8 mouse cellular contexts compared by ENCODE assay signal in the genomic region with DNA sequence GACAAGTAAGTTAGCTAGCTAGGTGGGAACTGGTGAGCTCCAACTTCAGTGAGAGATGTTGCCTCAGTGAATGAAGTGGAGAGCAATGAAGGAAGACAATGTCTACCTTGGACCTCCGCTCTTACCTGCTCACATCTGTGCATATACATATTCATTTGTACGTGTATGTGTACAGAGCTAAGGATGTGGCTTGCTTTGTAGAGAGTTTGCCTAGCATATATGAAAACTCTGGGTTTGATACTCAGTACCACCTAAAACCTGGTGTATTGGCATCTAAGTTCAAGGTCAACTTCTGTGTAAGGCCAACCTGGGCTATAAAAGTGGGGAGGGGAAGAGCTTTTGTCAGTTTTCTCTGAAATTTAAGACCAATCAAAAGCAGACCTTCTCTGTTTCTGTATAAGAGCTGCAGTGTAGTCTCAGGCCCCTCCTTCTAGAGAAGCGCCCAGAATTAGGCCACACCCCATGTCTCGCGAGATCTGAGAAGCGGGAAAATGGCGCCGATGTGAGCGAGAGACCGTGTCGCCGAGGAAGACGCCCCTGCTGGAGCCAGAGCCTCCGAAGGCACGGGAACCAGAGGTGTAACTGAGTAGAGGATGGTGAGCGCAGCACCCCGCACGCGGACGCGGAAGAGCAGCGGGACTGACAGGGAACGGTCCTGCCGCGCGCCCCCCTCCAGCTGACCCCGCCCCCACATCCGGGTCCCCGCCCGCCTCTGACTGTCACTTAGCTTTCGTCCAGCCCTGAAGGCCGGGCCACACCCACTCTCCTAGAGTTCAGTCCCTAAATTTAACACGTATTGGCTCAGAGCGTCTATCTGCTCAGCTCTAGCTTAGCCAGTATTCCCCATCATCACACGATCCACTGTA. TPM values are rescaled to one million over a fixed set of nuclear protein-coding genes. Genes with fewer than 3 reads are reported as not detected.
A peak's percentile ranks its signal among the peaks of the same experiment; 100 is the strongest.
DNase-seq lines count a peak whose midpoint lies in the region; ATAC-seq lines count a peak whose summit lies in the region.

A gene (plus strand): TSS at position 470 of the 866 bp plus-strand sequence.

- peak; percentile 95 for ATAC-seq in hindbrain, embryonic 11.5 days (ENCODE audit: low FRiP score)

- H3K4me3 ChIP-seq in hindbrain, embryonic 11.5 days (ENCODE audit: low read depth, low read length) = peak within 1 kb of the TSS; percentile 60

- H3K4me1 ChIP-seq in hindbrain, embryonic 11.5 days (replicated peaks; ENCODE audit: control insufficient read depth, insufficient read depth, low read length) = 0 out of 2 replicates have a peak, but pooled peaks cover 5% of the 10 kb centered on the region

- H3K9me3 ChIP-seq in hindbrain, embryonic 11.5 days (ENCODE audit: control insufficient read depth, low read length) = no peaks in the 10 kb centered on the region

- no peaks in the 10 kb centered on the region for H3K27me3 ChIP-seq in hindbrain, embryonic 11.5 days (ENCODE audit: control insufficient read depth, insufficient read depth, low read length)

- no peaks in the 10 kb centered on the region for H3K36me3 ChIP-seq in hindbrain, embryonic 11.5 days (ENCODE audit: control insufficient read depth, insufficient read depth, low read length)

- WGBS in hindbrain, embryonic 11.5 days = 4% methylated on average over 35 of the region's 35 CpGs

- peak within 1 kb of the TSS; percentile 62 for H3K4me2 ChIP-seq in hindbrain, embryonic 11.5 days (replicated peaks; ENCODE audit: low read depth, low read length)

- H3K9ac ChIP-seq in hindbrain, embryonic 11.5 days (ENCODE audit: low read depth, low read length) = peak within 1 kb of the TSS; percentile 82

- peak; percentile 97 for DNase-seq in MN1 (ENCODE audit: low spot score)
- DNase-seq in cerebellum, adult 9-10 months = peak; percentile 93
- DNase-seq in frontal cortex, adult 2 months (ENCODE audit: extremely low spot score in 1 of 2, low spot score in 1 of 2) = peak; percentile 82 to 91
- DNase-seq in hindbrain, embryonic 11.5 days (ENCODE audit: low spot score) = peak; percentile 97
- DNase-seq in layer of hippocampus, postnatal 10 days (ENCODE audit: low spot score in 2 of 2) = peak; percentile 88 to 92
- peak; percentile 97 for DNase-seq in lung, postnatal 10 days
- DNase-seq in ovary, postnatal 36 days (ENCODE audit: low spot score) = peak; percentile 87
- DNase-seq in thymus, postnatal 25 days = peak; percentile 93

- H3K27ac ChIP-seq in hindbrain, embryonic 11.5 days (ENCODE audit: low read depth, low read length) = peak within 1 kb of the TSS; percentile 95

RNA-seq across cellular contexts. Expression of the gene that starts here (rescaled TPM):
- polyA plus RNA-seq in frontal cortex, adult 2 months (2012; rRNA removed) = 87.1 and 95.7 TPM in 2 replicates
- 66.0 and 67.1 TPM in 2 replicates for polyA plus RNA-seq in hindbrain, embryonic 11.5 days (2014; fragmentation: Nextera tagmentation; extraction: Ambion mirVana)
- 10 to 100 TPM; 48.0 to 53.1 TPM for total RNA-seq in layer of hippocampus, postnatal 10 days (2021)

Comparison
In these comparisons a context has a peak if more than half of its experiments do, and no peak if none do; other contexts are left out.
1. Peak in every context shown above with its lines: DNase-seq, ATAC-seq, H3K4me3 ChIP-seq and H3K27ac ChIP-seq.